Mouse (Mus musculus): ENCODE results near the gene Otud7a.

DNA sequence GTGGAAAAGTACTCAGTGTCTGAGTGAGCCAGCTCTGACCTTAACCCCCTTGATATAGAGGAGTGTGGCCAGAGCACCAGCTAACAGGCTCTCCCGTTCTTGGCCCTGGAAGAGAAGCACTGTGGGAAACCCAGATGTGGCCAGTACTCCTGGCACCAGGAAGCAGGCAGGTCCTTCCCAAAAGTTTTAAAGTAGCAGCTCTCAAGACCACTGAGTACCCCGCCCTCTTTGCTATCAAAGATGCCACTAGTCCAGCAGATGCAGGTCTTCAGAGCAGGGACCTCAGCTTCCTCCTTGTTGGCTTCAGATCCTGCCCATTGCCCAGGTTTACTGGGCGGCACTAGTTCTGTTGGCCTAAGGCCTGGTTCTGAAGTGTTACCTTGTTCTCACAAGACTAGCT is 318.0 kb downstream of the Otud7a start:
- TF ChIP-seq CTCF (IDR thresholded peaks at IDR 0.05; ENCODE audit: low read depth) (no peak), EP300 (IDR thresholded peaks at IDR 0.05; ENCODE audit: low read depth) (no peak)
